Mouse (Mus musculus) c-Kit-positive CD71-positive TER-119-negative erythroid progenitor cells, embryonic 14.5 days (primary cell): ENCODE results near the gene Plcb2.
A peak's percentile ranks its signal among the peaks of the same experiment; 100 is the strongest.

ENCODE experiments used
- DNase-seq: peaks from one replicate; pipeline ENCODE4 v3.0.0-alpha.2; 2013; ENCODE audit warnings: low read depth

Plcb2 gene

GRCm38 (mm10) chr2:118751896-118752791, 23.9 kb upstream of the Plcb2 start:
- no peak for DNase-seq

GRCm38 (mm10) chr2:118750476-118750875, 22.2 kb upstream of the Plcb2 start:
- no peak for DNase-seq

GRCm38 (mm10) chr2:118749341-118749884, 21.2 kb upstream of the Plcb2 start:
- DNase-seq, result no peak

GRCm38 (mm10) chr2:118747301-118747960, 19.2 kb upstream of the Plcb2 start:
- no peak for DNase-seq

GRCm38 (mm10) chr2:118745915-118746901, 18.0 kb upstream of the Plcb2 start:
- no peak for DNase-seq

- DNase-seq, result peak; percentile 77
Measured at GRCm38 (mm10) chr2:118745232-118745884, 17.1 kb upstream of the Plcb2 start, which contains the start of gene Inafm2. Gene Inafm2, plus strand, starts transcription at chr2:118745758.

- DNase-seq, result no peak
Measured at GRCm38 (mm10) chr2:118744621-118745020, 16.4 kb upstream of the Plcb2 start.

GRCm38 (mm10) chr2:118743261-118743943, 15.2 kb upstream of the Plcb2 start:
- no peak for DNase-seq

GRCm38 (mm10) chr2:118741183-118741582, 12.9 kb upstream of the Plcb2 start:
- no peak for DNase-seq

- DNase-seq, result no peak
Measured at GRCm38 (mm10) chr2:118740341-118740740, 12.1 kb upstream of the Plcb2 start.

- DNase-seq, result no peak
Measured at GRCm38 (mm10) chr2:118733341-118733740, 5.1 kb upstream of the Plcb2 start.

GRCm38 (mm10) chr2:118731981-118732380, 3.7 kb upstream of the Plcb2 start:
- DNase-seq, result no peak

- DNase-seq, result no peak
Measured at GRCm38 (mm10) chr2:118730622-118730915, 2.3 kb upstream of the Plcb2 start.

GRCm38 (mm10) chr2:118729816-118730621, 1.8 kb upstream of the Plcb2 start:
- DNase-seq, result no peak

- no peak for DNase-seq
Measured at GRCm38 (mm10) chr2:118729194-118729593, 956 bp upstream of the Plcb2 start.

GRCm38 (mm10) chr2:118727911-118728310, 327 bp downstream of the Plcb2 start:
- no peak for DNase-seq

GRCm38 (mm10) chr2:118726873-118727272, 1.4 kb downstream of the Plcb2 start:
- DNase-seq, result no peak

GRCm38 (mm10) chr2:118725511-118725910, 2.7 kb downstream of the Plcb2 start:
- no peak for DNase-seq

GRCm38 (mm10) chr2:118723693-118724486, 4.3 kb downstream of the Plcb2 start:
- no peak for DNase-seq
